Mouse (Mus musculus) limb, embryonic 11.5 days (tissue): Measurements from ENCODE around the gene Vnn3. TPM values are rescaled to one million over a fixed set of nuclear protein-coding genes. Genes with fewer than 3 reads are reported as not detected.
A peak's percentile ranks its signal among the peaks of the same experiment; 100 is the strongest.

Source experiments
- ATAC-seq: fragments of 200-750 bp; cut with Nextera tagmentation; 2 replicates; pipeline ENCODE4 v1.8.0; 2017; ENCODE audit warnings: low read depth; ENCODE audit not compliant: insufficient number of reproducible peaks, low FRiP score, low TSS enrichment
- DNase-seq: peaks from one replicate; pipeline ENCODE4 v3.0.0-alpha.2; 2015; ENCODE audit warnings: low spot score
- H3K27ac ChIP-seq: fragments of 300-500 bp; sonication (generic); replicated peaks from 2 replicates; pipeline ENCODE4 v1.5.1; 2014; ENCODE audit warnings: low read depth, mild to moderate bottlenecking, low read length
- H3K27me3 ChIP-seq: fragments of 300-500 bp; sonication (generic); 2 replicates; pipeline ENCODE4 v1.6.1; 2014; ENCODE audit warnings: mild to moderate bottlenecking, low read length, mixed read lengths; ENCODE audit not compliant: control insufficient read depth, insufficient read depth
- H3K36me3 ChIP-seq: fragments of 300-500 bp; sonication (generic); 2 replicates; pipeline ENCODE4 v1.6.1; 2014; ENCODE audit warnings: mild to moderate bottlenecking, low read length, moderate library complexity, mixed read lengths; ENCODE audit not compliant: control insufficient read depth, insufficient read depth
- H3K4me1 ChIP-seq: fragments of 300-500 bp; sonication (generic); 2 replicates; pipeline ENCODE4 v1.6.1; 2014; ENCODE audit warnings: low read length, mixed read lengths; ENCODE audit not compliant: control insufficient read depth, insufficient read depth
- H3K4me2 ChIP-seq: fragments of 300-500 bp; sonication (generic); 2 replicates; pipeline ENCODE4 v1.6.1; 2014; ENCODE audit warnings: low read depth, mild to moderate bottlenecking, moderate library complexity; ENCODE audit not compliant: severe bottlenecking
- H3K4me3 ChIP-seq: fragments of 300-500 bp; sonication (generic); 2 replicates; pipeline ENCODE4 v1.5.1; 2014; ENCODE audit warnings: low read depth, low read length
- H3K9ac ChIP-seq: fragments of 300-500 bp; sonication (generic); 2 replicates; pipeline ENCODE4 v1.6.1; 2014; ENCODE audit warnings: mild to moderate bottlenecking, low read length
- H3K9me3 ChIP-seq: fragments of 300-500 bp; sonication (generic); 2 replicates; pipeline ENCODE4 v1.6.1; 2016; ENCODE audit warnings: low read length; ENCODE audit not compliant: control insufficient read depth
- WGBS: fragments of 180-500 bp; shearing (Covaris S2); extraction: QIAGEN DNeasy Blood & Tissue Kit; methylation state at CpG from one replicate; pipeline ENCODE4 v1.1.7; 2014; 5-methylcytosine and 5-hydroxymethylcytosine counted together
- polyA plus RNA-seq: library from polyadenylated mRNA; unstranded; fragments of >200 nt; fragmentation: Nextera tagmentation; extraction: Ambion mirVana; gene quantifications from 2 replicates; pipeline ENCODE4 v1.2.1, GENCODE M21; 2014

The Vnn3 gene
- polyA plus RNA-seq, 1 experiment from 2014 or later, result not detected

DNA sequence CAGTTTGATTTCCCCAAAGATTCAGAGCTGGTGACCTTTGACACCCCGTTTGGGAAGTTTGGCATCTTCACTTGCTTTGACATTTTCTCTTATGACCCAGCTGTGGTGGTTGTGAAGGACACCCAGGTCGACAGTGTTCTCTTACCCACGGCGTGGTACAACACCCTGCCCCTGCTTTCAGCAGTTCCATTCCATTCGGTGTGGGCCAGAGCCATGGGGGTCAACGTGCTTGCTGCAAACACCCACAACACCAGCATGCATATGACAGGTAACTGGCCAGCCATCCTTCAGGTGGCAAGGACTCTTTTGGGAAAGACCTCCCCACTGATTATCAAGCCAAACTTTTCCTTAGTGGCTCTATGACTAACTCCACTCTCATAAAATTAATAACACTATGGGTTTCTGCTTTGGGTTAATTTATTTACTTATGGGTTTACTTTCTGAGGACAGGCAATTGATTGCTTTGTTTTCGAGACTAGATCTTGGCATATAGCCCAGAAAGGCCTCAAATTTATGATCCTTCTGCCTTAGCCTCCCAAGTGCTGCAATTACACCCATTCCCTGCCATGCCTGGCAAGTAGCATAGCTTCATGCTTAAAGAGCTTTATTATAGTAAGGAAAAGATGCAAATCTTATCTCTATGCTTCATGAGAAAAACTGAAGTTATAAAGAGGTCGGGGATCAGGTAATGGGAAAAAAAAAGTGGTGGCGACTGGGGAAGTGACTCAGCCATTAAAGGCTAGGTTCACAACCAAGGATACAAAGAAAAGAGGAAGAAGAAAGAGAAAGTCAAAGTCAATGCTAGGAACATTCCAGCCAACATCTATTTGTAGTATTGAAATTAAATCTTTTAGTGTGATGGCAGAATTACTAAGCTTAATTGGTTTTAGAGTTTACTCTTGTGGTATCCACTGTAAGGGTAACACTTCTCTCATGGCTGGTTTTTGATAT, 13.4 kb downstream of the Vnn3 start:
- Histone ChIP-seq H3K9me3 (no peaks in the 10 kb centered on the region), H3K9ac (no peak overlapping the region), H3K4me1 (no peaks in the 10 kb centered on the region), H3K4me2 (no peak overlapping the region), H3K27me3 (no peaks in the 10 kb centered on the region), H3K36me3 (no peaks in the 10 kb centered on the region), H3K4me3 (no peak overlapping the region), H3K27ac (no peak overlapping the region)
- ATAC-seq (no peak), DNase-seq (no peak)
- 82% methylated on average over 9 of the region's 9 CpGs for WGBS

DNA sequence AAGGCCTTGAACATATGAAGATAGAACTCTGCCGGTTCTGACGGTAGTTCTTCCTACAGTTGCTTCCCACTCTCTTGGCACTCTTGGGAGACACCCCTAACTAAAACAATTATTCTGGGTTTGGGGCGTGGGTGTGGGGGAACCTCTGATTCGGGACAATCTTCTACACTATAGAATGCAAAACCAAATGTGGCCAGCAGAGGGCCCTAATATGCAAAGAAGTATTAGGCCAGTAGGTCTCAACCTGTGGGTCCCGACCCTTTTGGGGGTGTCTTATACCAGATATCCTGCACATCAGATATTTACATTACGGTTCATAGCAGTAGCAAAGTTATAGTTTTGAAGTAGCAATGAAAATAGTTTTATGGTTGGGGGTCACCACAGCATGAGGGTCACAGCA, 29.4 kb downstream of the Vnn3 start:
- Histone ChIP-seq H3K27ac (no peak overlapping the region), H3K27me3 (no peaks in the 10 kb centered on the region), H3K9me3 (no peaks in the 10 kb centered on the region), H3K4me3 (no peak overlapping the region), H3K9ac (no peak overlapping the region), H3K4me1 (no peaks in the 10 kb centered on the region), H3K4me2 (no peak overlapping the region), H3K36me3 (no peaks in the 10 kb centered on the region)
- DNase-seq, result no peak
- WGBS, result 86% methylated on average over 6 of the region's 6 CpGs
- no peak for ATAC-seq

DNA sequence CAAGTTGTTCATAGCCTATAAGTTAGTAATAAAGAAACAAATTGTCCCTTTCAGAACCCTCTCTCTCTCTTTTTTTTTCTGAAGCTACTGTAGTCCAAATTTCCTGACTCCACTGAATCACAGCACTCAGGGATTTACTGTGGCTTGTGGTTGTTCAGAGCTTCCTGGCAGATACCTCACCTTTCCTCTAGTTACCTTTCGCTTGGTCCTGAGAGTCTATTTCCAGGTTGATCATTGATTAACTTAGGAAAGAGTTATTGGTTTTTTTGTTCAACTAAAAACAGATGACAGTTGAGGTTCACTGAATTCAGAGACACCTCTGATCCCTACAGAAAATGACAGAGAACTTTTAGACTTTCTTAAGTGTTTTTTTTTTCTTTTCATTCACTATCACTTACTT, 33.6 kb downstream of the Vnn3 start:
- Histone ChIP-seq H3K9me3 (no peaks in the 10 kb centered on the region), H3K36me3 (no peaks in the 10 kb centered on the region), H3K4me1 (no peaks in the 10 kb centered on the region), H3K27me3 (no peaks in the 10 kb centered on the region), H3K27ac (no peak overlapping the region), H3K4me2 (no peak overlapping the region), H3K9ac (no peak overlapping the region), H3K4me3 (no peak overlapping the region)
- DNase-seq (no peak), ATAC-seq (no peak)
- WGBS, result 94% methylated on average over 1 of the region's 1 CpGs

DNA sequence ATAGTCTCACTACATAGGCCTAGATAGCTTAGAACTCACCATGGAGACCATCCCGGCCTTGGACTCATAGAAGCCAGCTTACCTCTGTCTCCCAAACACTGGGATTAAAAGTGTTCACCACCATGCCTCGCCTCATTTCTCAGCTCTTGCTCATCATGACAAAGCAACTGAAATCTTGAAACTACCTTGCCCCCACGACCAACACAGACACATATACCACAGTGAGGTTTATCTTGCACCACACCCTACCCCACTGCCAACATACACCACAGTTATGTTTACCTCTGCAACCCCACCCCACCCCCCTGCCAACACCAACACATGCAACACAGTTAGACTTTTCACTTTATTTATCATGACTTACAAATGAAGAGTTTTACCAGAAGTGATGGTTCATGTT, 34.8 kb downstream of the Vnn3 start:
- no peak overlapping the region for H3K27ac ChIP-seq

DNA sequence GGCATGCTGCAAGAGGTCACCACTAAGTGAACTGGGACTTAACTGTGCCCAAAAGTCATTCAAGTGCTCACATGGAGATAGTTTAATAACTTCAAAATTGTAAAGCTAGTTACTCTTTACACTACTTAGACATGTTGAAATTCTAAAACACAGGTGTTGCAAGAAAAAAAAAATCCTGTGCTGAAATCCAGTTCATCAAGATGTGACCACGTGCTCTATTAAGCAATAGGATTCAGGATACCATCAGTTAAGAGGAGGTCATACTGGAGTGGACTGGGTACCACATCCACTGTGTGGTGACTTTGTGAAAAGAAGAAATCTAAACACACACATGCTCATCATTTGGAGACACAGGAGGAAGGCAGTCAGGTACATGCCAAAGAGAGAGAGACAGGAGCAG, 41.7 kb downstream of the Vnn3 start:
- Histone ChIP-seq H3K4me1 (no peaks in the 10 kb centered on the region), H3K36me3 (no peaks in the 10 kb centered on the region), H3K4me3 (no peak overlapping the region), H3K4me2 (no peak overlapping the region), H3K9ac (no peak overlapping the region), H3K27me3 (no peaks in the 10 kb centered on the region), H3K27ac (no peak overlapping the region), H3K9me3 (no peaks in the 10 kb centered on the region)
- 87% methylated on average over 1 of the region's 1 CpGs for WGBS
- ATAC-seq (no peak), DNase-seq (no peak)

More for the DNA sequence above, 34.8 kb downstream of the Vnn3 start:
- Histone ChIP-seq H3K4me1 (no peaks in the 10 kb centered on the region), H3K36me3 (no peaks in the 10 kb centered on the region), H3K9ac (no peak overlapping the region), H3K4me2 (no peak overlapping the region), H3K27me3 (no peaks in the 10 kb centered on the region), H3K9me3 (no peaks in the 10 kb centered on the region), H3K4me3 (no peak overlapping the region)
- 85% methylated on average over 3 of the region's 3 CpGs for WGBS
- DNase-seq, result no peak
- ATAC-seq, result no peak

DNA sequence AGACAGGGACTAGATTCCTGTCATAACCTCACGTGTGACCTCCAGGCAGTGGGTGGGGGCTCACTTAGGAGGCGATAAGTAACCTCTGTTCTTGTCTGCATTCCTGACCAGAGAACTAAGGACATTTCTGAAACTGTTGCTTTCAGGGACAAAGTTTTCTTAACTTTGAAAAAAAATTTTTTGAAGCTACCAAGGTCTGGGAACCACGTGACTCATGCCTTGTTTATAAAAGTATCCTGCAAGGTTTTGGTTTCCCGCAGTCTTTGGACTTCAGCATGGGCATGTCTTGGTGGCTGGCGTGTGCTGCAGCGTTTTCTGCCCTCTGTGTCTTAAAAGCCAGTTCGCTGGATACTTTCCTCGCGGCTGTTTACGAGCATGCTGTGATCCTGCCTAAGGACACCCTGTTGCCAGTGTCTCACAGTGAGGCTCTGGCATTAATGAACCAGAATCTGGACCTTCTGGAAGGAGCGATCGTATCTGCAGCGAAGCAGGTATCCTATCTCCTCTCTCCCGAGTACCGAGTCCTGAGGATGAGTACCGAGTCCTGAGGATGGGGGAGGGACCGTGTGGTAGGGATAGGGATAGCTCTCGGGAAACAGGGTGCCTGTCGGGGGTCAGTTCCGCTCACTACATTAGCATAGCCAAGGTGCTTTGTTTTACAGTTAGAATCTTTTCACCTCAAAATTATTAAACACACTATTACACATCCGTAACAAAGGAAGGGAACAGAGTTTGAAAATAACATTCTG, 43.5 kb downstream of the Vnn3 start, which contains the start of gene Vnn1:
Vnn1 (plus strand) TSS at position 88 of the 749 bp plus-strand sequence.
- H3K9ac ChIP-seq, result 0 out of 2 replicates have a peak within 1 kb of the TSS, but pooled peaks have one; percentile 0
- H3K4me2 ChIP-seq, result peak within 1 kb of the TSS; percentile 47
- WGBS, result 25% methylated on average over 21 of the region's 21 CpGs
- H3K4me1 ChIP-seq, result no peaks in the 10 kb centered on the region
- H3K27me3 ChIP-seq, result no peaks in the 10 kb centered on the region
- H3K36me3 ChIP-seq, result no peaks in the 10 kb centered on the region
- peak; percentile 25 for DNase-seq
- ATAC-seq, result no peak
- H3K4me3 ChIP-seq, result no peak within 1 kb of the TSS
- H3K9me3 ChIP-seq, result no peaks in the 10 kb centered on the region
- H3K27ac ChIP-seq, result no peak within 1 kb of the TSS

DNA sequence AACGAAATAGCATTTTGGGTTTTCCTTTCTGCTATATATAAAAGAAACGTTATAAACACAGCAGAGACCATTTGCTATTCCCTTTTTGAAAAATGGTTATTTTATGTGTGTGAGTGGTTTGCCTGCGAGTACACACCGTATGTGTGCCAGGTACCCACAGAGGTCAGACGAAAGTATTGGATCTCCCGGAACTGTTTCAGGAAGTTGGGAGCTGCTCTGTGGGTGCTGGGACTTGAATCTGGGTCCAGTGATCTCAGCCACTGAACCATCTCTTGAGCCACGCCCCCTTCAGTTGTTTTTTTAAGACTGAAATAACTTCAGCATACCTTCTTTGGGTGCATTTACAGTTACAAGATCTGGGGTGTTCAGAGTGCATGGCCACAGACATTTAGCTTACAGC, 44.1 kb downstream of the Vnn3 start:
- H3K36me3 ChIP-seq, result no peaks in the 10 kb centered on the region
- no peaks in the 10 kb centered on the region for H3K27me3 ChIP-seq
- no peaks in the 10 kb centered on the region for H3K4me1 ChIP-seq
- H3K4me3 ChIP-seq, result no peak overlapping the region
- H3K27ac ChIP-seq, result no peak overlapping the region
- ATAC-seq (no peak), DNase-seq (no peak)
- no peaks in the 10 kb centered on the region for H3K9me3 ChIP-seq
- whole genome bisulfite sequencing, result 75% methylated on average over 7 of the region's 7 CpGs
- peak overlapping the region; percentile 47; the same call in 1 of the 2 replicates for H3K4me2 ChIP-seq
- H3K9ac ChIP-seq, result no peak overlapping the region

DNA sequence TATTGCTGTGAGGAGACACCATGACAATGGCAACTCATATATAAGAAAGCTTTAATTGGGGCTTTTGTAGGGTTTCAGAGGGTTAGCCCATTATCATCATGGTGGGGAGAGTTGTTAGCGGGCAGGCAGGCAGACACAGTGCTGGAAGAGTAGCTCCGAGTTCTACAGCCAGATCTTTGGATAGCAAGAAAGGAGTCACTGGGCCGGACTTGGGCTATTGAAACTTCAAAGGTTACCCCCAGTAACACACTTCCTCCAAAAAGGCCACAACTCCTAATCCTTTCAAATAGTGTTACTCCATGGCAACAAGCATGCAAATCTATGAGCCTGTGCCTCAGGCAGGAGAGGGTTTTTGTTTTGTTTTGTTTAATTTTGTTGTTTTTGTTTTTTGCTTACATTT, 49.9 kb downstream of the Vnn3 start:
- no peaks in the 10 kb centered on the region for H3K4me1 ChIP-seq
- WGBS, result 92% methylated on average over 3 of the region's 3 CpGs

More for the DNA sequence above, 49.9 kb downstream of the Vnn3 start:
- DNase-seq (no peak), ATAC-seq (no peak)
- Histone ChIP-seq H3K36me3 (no peaks in the 10 kb centered on the region), H3K4me3 (no peak overlapping the region), H3K27ac (no peak overlapping the region), H3K9me3 (no peaks in the 10 kb centered on the region), H3K27me3 (no peaks in the 10 kb centered on the region), H3K9ac (no peak overlapping the region), H3K4me2 (no peak overlapping the region)
